Mouse (Mus musculus) hindbrain, embryonic 16.5 days (tissue): ENCODE measurements around the gene Plod1. TPM values are rescaled to one million over a fixed set of nuclear protein-coding genes. Genes with fewer than 3 reads are reported as not detected.

Experiments
- polyA plus RNA-seq: library from polyadenylated mRNA; unstranded; fragments of >200 nt; fragmentation: Nextera tagmentation; extraction: Ambion mirVana; gene quantifications from 2 replicates; pipeline ENCODE4 v1.2.1, GENCODE M21; 2015

Plod1 gene
- polyA plus RNA-seq, 1 experiment from 2014 or later = 28.4 TPM

Other genes starting within 250 kb of the Plod1 start
- gene Zfp534, start 234.2 kb downstream of the Plod1 start, polyA plus RNA-seq = 0.06 TPM in 1 of 2 replicates, not detected in the other
- gene Zfp984, start 127.0 kb downstream of the Plod1 start, polyA plus RNA-seq = 4.0 and 4.1 TPM in 2 replicates
- gene Zfp933, start 88.4 kb downstream of the Plod1 start, polyA plus RNA-seq = 6.2 and 7.8 TPM in 2 replicates
- gene Miip, start 68.0 kb downstream of the Plod1 start, polyA plus RNA-seq = 37.6 and 38.7 TPM in 2 replicates
- gene Fv1, start 67.8 kb downstream of the Plod1 start, polyA plus RNA-seq = 8.4 and 11.5 TPM in 2 replicates
- gene Mfn2, start 32.1 kb downstream of the Plod1 start, polyA plus RNA-seq = 107 and 115 TPM in 2 replicates
- gene 2510039O18Rik, start 4.1 kb upstream of the Plod1 start, polyA plus RNA-seq = 8.0 and 10.6 TPM in 2 replicates
- 0.20 and 0.21 TPM in 2 replicates for gene Nppb, start 49.0 kb upstream of the Plod1 start, polyA plus RNA-seq
- 1.2 and 1.6 TPM in 2 replicates for gene Nppa, start 64.0 kb upstream of the Plod1 start, polyA plus RNA-seq
- 29.9 and 33.5 TPM in 2 replicates for gene Clcn6, start 102.1 kb upstream of the Plod1 start, polyA plus RNA-seq
- gene Mthfr, start 102.3 kb upstream of the Plod1 start, polyA plus RNA-seq = 16.5 and 18.5 TPM in 2 replicates
- 7.4 and 9.3 TPM in 2 replicates for gene Agtrap, start 151.3 kb upstream of the Plod1 start, polyA plus RNA-seq
- gene Mad2l2, start 193.6 kb upstream of the Plod1 start, polyA plus RNA-seq = 98.0 and 105 TPM in 2 replicates
- gene Draxin, start 193.9 kb upstream of the Plod1 start, polyA plus RNA-seq = 12.0 and 14.9 TPM in 2 replicates
- gene Fbxo6, start 215.4 kb upstream of the Plod1 start, polyA plus RNA-seq = 20.3 and 22.9 TPM in 2 replicates
- 104 and 114 TPM in 2 replicates for gene Fbxo44, start 223.7 kb upstream of the Plod1 start, polyA plus RNA-seq
- 24.9 and 31.1 TPM in 2 replicates for gene Fbxo2, start 223.9 kb upstream of the Plod1 start, polyA plus RNA-seq